Mouse (Mus musculus) kidney, postnatal 25 days (tissue): ENCODE measurements at regions not wholly inside any gene's neighbourhood (a gene's known extent, or its start where the extent isn't known, plus 50 kb on each side); places are given as distances from the start of the nearest gene placed in this dataset.

Experiments used
- DNase-seq, 2 experiments: peaks; one replicate each; pipeline ENCODE4 v3.0.0; 2021; ENCODE audit warnings: mixed read lengths in 2 of 2

DNA sequence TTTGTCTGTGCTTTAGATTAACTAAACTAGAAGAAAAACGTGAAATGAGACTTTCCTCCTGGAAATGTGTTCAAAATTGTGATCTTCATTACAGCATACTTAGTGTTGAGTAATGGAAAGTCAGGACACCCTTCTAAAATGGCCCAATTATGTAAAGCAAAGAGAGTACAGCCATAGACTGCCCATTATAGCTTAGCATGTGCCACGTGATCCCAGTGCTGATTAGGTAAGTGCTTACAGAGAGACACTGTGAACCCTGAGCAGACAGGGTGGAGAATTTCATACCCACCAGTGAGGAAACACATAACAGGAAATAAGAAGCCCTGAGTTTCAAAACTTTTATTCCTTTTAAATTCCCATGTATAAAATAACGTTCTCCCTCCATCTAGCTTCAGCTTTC, 587.3 kb upstream of the Nrsn1 start:
- DNase-seq, result no peak

DNA sequence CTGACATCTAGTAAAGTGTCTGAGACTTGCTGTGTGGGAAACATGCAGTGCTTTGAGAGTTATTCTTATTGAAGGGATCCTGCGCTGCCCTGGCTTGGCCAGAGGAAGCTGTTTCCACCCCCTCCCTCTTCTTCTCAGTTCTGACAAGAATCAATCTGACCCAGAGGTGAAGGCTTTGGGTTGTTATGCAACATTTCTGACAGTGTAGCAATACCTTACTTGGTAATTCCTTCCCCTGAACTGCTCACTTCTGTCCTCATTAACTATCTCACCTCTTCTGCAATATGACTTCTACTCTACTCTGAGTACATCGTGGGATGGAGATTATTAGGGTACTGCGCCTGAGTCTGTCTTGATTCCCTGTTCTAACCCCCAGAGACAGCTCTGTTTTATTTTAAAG, 586.8 kb upstream of the Nrsn1 start:
- no peak for DNase-seq

DNA sequence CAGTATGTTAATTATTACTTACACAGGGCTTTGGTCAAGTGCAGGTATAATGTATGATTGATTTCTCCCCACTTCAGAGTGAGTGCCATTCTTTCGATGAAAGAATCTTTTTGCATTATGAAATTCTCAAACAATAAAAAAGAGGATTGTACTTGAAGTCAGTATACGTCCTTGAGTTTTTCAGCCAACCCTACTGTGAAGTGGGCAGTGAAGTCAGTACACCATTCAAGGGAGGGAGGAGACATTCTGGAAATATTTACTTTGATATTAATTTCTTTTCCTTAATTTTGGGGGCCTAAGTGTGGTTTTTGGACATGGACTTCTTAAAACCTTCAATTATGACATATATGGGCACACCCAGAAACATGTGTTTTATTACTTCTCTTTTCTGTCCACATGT, 586.2 kb upstream of the Nrsn1 start:
- no peak for DNase-seq

DNA sequence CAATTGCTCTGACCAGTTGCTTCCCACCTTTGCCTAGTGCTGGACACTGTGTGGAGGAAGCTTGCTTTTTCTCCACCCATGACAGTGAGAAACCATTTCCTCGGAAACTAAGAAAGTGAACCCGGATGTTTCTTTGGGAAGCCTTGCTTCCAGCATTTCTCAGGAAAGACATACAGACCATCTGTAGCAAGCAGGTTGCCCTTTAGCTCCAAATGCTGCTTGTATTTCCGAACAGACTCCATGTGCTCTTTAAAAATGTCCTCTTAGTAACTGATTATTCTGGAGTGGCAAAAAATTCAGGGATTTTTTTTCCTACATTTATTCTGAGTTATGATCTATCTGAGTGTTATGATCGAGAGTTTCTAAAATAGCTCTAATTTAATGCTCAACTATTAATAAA, 577.9 kb upstream of the Nrsn1 start:
- no peak for DNase-seq

DNA sequence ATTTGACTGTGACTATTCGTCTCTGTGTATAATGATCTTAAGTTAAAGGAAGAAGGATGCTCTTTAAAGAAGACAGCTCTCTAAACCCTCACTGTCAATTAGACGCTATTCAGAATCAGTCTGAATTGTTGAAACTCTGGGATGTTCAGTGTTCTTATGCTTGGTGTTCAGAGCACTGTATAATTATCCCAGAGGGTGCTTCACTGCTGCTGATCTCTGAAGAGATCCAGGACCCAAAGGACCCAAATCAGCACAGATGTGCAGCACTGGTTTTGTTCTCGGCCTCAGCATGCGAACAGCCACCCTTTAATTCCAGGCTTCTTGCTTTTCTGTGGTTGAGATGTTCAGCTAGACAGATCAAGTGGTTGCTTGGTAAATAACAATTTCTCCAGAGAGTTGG, 567.9 kb upstream of the Nrsn1 start:
- no peak for DNase-seq

DNA sequence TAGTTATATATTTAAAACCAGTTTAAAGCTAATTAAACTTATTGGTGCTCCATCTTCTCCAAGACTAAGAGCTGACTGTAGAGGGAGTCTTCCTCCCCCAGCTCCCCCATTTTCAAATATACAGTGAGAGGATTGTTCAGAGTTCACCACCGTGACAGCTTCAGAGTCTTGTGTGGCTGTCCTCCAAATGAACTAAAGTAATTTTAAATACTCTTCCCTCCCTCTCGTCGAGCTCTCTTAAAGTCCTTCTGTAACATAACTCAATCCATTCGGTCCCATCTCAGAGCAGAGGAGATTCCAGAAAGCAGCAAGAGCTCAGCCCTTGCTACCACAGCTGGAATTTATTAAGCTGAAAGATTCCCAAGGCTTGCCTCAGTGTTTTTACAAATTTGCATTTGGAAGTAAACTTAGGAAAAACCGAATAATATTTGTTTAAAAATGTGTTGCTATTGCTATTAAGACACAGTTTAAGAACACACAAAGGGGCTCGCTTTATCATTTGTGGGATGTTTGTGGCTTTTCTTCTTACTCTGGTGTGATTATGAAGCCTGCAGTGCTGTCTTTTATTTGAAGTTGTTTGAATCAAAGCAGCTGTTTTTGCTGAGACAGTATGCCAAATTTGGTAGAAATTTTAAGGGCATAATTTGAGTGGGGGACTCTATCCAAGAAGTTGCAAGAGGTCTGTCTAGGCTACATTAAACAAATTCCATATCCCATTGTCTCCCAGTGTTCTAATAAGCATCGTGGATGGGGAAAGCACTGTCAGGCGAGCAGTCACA, 559.0 kb upstream of the Nrsn1 start:
- no peak for DNase-seq

DNA sequence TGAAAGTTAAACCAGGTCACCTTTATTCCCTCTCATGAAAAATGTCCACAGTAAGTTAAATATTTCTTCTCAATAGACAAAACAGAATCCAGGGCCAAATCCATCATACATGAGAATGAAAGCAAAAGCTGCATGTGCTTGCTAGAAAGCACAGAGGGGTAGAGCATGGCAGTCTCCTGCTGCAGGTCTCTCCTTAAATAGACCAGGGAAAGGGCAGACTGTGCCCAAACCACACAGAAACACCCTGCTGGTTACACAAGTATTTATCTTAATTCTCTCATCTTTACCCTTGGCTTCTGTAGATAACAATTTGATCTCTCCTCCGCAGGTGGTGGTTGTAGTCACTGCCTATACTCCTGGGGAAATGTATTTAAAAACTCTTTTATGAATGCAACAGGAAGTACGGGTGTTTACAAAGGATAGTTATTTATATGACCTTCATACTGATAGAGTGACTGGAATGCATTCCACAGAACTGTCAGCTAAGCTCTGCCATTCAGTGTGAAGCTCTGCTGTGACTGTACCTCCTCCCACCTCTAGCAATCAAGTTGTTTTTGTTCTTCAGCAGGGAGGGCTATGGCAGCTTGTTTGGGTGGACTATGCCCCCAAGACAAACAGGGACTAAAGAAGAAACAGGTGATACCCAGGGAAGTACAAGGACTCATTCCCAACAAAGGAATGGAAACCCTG, 538.4 kb upstream of the Nrsn1 start:
- no peak for DNase-seq

DNA sequence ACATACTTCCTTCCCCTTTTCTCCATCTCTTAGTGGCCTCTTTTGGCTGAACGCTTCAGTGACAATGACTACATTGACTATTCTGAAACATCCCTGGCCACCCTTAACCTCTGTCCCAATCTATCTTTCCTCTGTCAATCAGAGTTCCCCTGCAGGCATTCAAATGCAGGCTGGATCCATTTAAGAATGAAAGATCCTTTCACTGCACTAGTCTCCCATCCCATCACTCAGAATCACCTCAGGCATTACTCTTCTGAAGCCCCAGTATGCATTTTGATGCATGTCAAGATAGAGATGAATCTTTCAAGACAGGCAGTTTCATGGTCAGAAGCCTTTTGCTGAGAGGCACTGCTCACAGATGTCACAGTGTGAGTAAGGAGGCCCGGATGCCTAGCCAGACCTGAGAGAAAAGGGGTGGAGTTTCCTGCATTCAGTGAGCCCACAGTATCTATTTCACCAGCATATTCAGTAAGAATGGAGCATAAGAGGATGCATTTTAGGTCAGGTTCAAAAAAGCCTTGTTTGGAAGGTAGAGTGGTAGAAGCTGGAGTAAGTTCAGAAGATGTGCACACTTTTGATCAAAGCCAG, 523.0 kb upstream of the Nrsn1 start:
- no peak for DNase-seq

DNA sequence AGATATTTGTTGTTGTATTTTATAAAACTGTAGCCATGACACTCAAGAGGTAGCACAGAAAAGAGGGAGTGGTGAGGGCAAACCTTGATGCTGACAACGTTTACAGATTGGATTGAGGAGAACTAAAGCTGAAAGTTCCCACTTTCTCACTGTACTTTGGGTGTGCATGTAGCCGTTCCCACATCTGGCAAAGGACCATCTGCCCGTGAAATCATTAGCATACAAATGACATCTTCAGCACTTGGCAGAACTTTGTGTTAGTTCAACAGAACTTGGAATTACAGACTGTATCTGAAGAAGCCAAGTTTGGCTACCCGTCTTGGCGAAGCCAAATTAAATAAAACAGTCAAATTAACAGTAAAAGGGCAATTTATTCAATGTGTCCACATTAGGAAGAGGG, 510.9 kb upstream of the Nrsn1 start:
- no peak for DNase-seq

DNA sequence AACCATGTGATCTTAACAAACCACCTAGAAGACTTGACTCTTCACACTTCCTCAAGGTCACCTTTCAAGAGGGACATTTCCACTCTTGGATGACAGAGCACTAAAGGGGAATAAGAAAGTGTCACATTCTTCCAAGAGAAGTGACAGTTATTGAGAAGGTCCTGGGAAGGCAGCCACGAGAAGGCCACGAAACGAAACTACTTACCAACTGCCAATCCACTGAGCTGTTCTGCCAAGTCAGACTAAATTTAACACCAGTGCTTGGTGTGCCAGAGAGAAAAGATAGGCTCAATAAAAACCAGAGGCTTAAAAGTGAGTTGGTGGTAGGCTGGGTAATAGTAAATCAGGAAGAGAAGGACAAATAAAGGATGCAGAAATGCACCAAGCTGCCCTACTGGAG, 507.4 kb upstream of the Nrsn1 start:
- no peak for DNase-seq

DNA sequence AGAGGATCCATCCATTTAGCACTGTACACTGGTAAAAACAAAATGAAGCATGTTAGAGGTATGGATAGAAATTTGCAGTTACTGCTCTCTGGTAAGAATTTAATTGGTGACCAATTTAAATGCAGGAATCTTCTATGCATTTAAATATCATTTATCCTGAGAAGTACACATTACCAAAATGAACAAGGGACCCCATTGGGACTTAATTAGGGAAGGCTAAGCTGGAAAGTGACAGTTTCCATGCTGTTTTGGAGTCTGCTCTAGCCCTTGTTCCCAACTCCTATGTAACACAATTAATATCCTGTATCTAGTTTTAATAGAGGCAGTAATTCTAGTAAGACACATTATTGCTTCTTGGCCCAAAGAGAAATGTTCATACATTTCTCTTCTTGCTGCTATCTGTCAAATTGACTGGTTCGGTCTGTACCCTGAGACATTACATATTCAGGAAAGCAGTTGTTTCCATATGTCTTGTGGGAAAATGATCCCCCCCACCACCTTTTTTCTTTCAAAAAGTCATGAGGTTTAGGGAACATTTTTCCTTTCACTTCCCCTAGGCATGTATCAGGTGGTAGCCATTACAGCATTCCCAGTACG, 504.4 kb upstream of the Nrsn1 start:
- DNase-seq, result no peak

DNA sequence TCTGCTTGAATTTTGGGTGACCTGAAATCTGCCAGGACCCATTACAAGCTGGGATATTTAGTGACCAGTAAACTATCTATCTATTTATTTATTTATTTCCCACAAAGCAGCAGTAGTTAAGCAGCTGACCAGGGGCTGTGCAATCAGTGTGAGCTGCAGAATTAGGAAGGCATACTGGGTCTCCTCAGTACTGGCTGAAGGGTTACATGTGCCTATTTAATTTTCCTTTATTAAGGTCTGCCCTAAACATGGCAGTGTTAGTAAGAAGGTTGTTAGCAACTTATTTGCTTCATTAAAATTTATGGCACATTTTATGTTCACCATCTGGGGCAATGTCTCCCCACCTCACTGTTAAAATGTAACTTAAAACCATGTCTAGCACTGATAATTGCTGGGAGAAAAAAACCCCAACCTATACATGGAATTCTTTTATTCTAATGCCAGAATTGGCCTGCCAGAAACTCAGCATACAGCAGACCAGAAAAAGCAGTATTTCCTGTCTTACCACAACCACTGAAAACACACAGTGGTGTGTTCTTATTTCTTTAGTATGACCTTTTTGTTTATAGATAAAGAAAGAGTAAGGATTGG, 484.3 kb upstream of the Nrsn1 start:
- DNase-seq, result no peak

DNA sequence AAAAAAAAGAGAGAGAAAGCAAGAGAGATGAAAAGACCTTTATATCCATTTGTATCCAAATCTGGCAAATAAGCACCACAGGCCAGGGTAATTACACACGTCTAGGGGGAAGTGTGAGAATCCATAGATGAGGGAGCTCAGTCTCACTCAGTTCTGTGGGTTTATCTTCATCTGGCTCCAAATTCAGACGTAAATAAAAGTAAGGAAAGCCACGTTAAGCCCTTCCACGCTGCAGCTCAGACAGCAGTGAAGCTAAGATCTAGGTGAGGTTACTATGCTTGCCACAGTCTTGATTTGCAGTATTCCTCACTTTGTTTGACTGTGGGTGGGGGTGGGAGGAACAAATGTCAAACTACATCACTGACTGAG, 481.1 kb upstream of the Nrsn1 start:
- no peak for DNase-seq

DNA sequence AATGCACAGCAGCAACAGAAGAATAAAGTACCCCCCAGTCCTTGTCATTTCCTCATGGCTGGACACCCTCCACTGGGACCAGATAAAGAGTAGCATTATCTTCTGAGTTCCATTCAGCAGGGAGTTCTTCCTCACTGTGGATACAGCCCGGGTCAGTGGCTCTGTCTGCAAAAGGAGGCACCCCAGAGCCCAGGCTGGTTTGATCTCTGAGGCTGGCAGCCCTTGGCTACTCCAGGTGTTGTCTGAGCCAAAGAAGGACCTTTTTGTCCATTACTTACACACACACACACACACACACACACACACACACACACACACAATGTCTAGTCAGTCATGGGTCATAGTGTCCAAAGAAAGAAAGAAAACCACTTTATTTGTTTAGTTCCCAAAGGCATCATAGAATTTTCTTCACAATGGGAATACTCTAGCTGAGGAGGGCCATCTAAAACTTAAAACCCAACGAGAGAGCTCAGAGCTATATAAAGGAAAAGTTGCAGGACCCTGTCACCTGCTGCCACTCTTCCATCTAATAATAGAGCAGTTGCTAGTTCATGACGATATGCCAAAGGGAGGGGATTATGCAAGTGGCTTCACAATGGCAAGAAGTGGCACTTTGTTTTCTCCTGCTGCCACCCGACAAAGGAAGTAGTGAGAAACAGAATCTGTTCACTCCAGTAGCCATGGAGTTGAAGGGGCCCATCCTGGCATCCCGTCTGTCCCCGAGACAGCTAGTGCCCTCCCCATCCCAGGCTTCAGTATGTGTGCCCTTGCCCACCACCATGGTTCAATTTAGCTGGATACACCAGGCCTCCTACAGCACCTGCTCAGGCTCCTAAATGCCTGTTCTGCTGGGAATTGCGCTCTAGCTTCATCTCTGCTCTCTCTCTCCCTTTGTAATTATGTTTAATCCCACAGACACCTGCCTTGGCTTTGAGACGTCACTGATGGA, 480.4 kb upstream of the Nrsn1 start:
- no peak for DNase-seq

DNA sequence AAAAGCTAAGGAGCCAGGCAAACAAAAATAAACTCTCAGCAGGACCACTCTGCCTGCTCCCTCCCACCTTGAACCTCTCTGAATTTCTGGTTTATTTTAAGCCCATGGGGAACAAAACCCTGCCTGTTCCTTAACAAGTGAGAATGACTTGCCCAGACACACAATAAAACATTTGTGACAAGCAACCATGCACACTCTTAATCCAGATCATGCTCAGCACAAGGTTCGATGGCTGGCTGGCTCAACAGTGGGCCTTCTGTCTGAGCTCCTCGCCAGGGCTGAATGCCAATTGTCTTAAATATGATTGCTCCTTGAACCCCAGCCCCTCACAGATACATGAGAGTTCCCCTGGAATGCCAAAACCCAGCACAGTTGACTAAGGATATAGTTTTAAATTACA, 468.3 kb upstream of the Nrsn1 start:
- no peak for DNase-seq

DNA sequence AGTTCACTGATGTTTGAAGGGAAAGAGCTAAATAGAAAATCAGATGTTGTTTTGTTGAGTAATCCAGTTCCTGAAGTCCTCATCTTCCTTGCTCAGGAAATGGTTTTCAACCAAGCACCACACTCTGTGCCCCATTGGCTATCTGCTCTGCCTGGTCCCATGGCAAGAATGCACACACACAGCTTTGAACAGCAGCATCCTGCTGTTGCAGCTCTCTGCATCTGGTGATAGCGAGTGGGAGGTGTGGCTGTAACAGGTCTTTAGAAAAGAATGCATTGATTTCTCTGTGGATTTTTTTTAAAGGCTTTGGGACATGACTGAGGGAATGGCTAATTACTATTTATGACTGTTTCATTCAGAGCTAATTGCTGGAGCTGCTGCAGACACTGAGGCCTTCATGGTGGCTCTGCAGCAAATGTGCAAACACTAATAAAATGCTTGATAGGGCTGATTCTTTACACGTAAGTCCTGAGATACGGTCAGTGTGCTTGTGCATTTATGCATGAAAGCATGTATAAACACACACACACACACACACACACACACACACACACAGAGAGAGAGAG, 459.1 kb upstream of the Nrsn1 start:
- no peak for DNase-seq

DNA sequence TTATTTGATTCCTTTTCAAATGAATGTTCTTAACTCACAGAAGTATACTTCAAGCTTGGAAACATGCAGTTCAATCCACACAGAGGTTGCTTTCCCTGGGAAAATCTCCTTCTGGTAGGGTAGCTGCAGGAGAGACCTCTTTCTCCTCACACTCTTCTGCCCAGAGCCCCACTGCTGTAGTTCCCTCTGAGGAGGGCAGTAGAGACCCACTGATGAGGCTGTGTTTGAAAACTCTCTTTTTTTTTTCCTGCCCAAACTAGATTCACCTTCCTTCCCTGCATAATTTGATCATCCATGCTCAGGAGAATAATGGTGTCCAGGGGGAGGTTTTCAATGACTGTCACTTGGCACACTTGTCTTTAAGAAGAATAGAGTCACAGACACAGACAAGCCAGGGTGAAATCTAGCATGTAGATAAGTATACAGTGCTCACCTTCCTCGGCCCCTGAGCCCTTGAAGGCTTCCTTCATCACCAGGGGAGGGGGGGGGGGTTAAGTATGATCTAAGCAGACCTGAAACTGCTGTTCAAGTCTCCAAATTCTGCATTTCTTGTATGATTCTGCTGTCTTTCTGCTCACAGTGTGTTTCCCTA, 457.3 kb upstream of the Nrsn1 start:
- DNase-seq, result no peak

DNA sequence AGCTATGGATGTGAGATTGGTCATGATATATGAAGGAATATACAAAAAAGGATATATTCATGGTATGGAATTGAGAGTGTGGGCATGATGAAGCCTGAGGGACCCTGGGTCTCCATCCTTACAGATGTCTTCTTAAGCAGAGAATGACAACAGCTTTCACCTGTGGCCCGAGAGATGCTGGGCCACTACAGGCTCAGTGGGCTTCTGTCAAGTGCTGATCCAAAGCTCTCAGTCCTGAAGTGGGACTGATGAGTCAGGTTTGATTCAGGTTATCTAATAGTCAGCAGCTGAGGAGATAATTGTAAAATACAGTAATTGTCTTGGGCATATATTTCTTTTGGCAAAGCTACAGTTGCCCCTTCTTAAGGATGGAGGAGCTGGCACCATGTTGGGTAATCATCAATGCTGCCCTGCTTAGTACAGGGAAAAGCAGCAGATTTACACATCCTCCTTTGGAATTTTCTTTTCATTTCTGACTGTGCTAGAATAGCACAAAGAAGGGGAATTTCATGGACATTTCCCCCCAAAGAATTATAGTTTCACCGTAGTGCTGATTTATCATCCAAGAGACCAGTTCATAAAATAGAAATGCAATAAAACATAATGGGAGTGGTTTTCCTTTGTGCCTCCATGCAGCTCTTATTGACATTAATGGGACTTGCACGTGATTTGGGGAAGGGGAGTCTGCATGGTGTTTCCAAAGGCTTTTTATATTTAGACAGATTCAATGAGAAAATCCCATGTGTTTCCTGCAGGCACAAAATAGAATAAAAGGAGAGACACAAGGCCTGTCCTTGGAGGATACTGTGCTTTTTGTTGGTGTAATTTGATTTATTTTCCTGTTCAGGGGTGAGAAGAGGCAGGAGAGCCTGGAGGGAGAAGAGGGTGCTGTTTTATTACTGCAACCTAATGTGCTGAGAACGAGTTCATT, 452.6 kb upstream of the Nrsn1 start:
- DNase-seq, result no peak

DNA sequence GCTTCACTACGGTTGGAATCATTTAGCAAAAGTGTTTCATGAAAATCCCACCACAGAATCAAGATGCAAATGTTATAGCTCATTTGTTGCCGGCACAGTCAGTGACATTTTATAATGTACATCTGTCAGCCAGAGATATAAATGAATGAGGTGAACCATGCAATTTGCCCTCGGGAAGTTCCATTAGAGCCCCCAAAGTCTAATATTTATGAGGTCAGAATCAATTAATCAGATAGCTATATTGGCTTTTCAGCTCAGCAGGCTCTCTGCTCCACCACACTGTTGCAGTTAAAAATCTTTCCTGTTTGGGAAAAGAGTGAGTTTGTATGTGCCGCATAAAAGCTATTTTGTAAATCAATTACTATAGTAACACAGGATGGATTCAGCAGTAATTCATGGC, 430.7 kb upstream of the Nrsn1 start:
- no peak for DNase-seq

DNA sequence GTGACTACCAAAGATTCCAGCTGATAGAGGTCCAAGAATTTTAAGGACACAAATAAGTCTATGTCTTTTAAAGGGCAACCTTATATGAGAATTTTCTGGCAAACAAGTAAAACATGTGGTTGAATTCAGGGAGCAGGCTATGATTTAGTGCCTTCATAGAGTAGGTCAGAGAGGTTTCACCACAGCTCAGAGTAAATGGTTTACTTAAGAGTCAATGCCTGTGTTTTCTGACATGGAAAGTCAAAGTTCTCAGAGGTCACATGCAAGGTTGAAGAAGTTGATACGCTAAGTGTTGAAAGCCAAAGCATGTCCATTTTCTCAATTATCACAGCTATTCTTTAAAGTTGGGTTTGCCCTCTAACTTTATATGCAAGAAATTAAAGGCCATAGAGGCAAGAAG, 425.7 kb upstream of the Nrsn1 start:
- DNase-seq, result no peak
